Mouse (Mus musculus) urinary bladder, postnatal 25 days (tissue): ENCODE measurements around the gene Dhrs7.
"Not testable (repeated sequence)": the region's sequence is repeated elsewhere in the genome, so short reads cannot be mapped to it uniquely, and the experiment has no call there.

Source experiments
- DNase-seq: peaks from one replicate; pipeline ENCODE4 v3.0.0; 2022; ENCODE audit warnings: low spot score

Dhrs7 gene

GRCm38 (mm10) chr12:72664735-72665337 lies at the start of gene Dhrs7:
TSS of gene Dhrs7 (minus strand) at chr12:72664909.
- peak; percentile 77 for DNase-seq

GRCm38 (mm10) chr12:72709981-72710380 lies 45.3 kb upstream of the Dhrs7 start:
- no peak for DNase-seq

- no peak for DNase-seq
Measured at GRCm38 (mm10) chr12:72704068-72704467, 39.4 kb upstream of the Dhrs7 start.

GRCm38 (mm10) chr12:72700013-72700412 lies 35.3 kb upstream of the Dhrs7 start:
- no peak for DNase-seq

GRCm38 (mm10) chr12:72694901-72695463 lies 30.3 kb upstream of the Dhrs7 start:
- no peak for DNase-seq

GRCm38 (mm10) chr12:72694438-72694837 lies 29.7 kb upstream of the Dhrs7 start:
- DNase-seq = no peak

- DNase-seq = peak; percentile 31
Measured at GRCm38 (mm10) chr12:72693895-72694294, 29.2 kb upstream of the Dhrs7 start.

- not testable (repeated sequence) for DNase-seq
Measured at GRCm38 (mm10) chr12:72688281-72688680, 23.6 kb upstream of the Dhrs7 start.

- not testable (repeated sequence) for DNase-seq
Measured at GRCm38 (mm10) chr12:72687741-72688140, 23.0 kb upstream of the Dhrs7 start.

GRCm38 (mm10) chr12:72686566-72686965 lies 21.9 kb upstream of the Dhrs7 start:
- DNase-seq = not testable (repeated sequence)

- no peak for DNase-seq
Measured at GRCm38 (mm10) chr12:72683612-72684011, 18.9 kb upstream of the Dhrs7 start.

- no peak for DNase-seq
Measured at GRCm38 (mm10) chr12:72682511-72683282, 18.0 kb upstream of the Dhrs7 start.

GRCm38 (mm10) chr12:72681919-72682318 lies 17.2 kb upstream of the Dhrs7 start:
- DNase-seq = no peak

GRCm38 (mm10) chr12:72679635-72680034 lies 14.9 kb upstream of the Dhrs7 start:
- no peak for DNase-seq

- DNase-seq = no peak
Measured at GRCm38 (mm10) chr12:72674820-72675219, 10.1 kb upstream of the Dhrs7 start.

GRCm38 (mm10) chr12:72674079-72674797 lies 9.5 kb upstream of the Dhrs7 start:
- DNase-seq = no peak

GRCm38 (mm10) chr12:72671516-72672135 lies 6.9 kb upstream of the Dhrs7 start:
- no peak for DNase-seq

GRCm38 (mm10) chr12:72670921-72671320 lies 6.2 kb upstream of the Dhrs7 start:
- DNase-seq = no peak

- DNase-seq = no peak
Measured at GRCm38 (mm10) chr12:72667868-72668469, 3.3 kb upstream of the Dhrs7 start.

GRCm38 (mm10) chr12:72666015-72666414 lies 1.3 kb upstream of the Dhrs7 start:
- no peak for DNase-seq

GRCm38 (mm10) chr12:72664020-72664734 lies 532 bp downstream of the Dhrs7 start:
- peak; percentile 63 for DNase-seq
